Mouse (Mus musculus) forebrain, embryonic 12.5 days (tissue): Measurements from ENCODE around the gene Fkbp1b. TPM values are rescaled to one million over a fixed set of nuclear protein-coding genes. Genes with fewer than 3 reads are reported as not detected.
"Not testable (repeated sequence)": the region's sequence is repeated elsewhere in the genome, so short reads cannot be mapped to it uniquely, and the experiment has no call there.

Source experiments
- ATAC-seq: fragments of 200-750 bp; cut with Nextera tagmentation; 2 replicates; pipeline ENCODE4 v1.8.0; 2017; ENCODE audit warnings: moderate TSS enrichment; ENCODE audit not compliant: low FRiP score
- H3K27ac ChIP-seq: fragments of 300-500 bp; sonication (generic); 2 replicates; pipeline ENCODE4 v1.5.1; 2016; ENCODE audit warnings: mild to moderate bottlenecking
- H3K27me3 ChIP-seq: fragments of 300-500 bp; sonication (generic); 2 replicates; pipeline ENCODE4 v1.6.1; 2016; ENCODE audit warnings: mild to moderate bottlenecking
- H3K36me3 ChIP-seq: fragments of 300-500 bp; sonication (generic); replicated peaks from 2 replicates; pipeline ENCODE4 v1.6.1; 2016; ENCODE audit warnings: mild to moderate bottlenecking
- H3K4me1 ChIP-seq: fragments of 300-500 bp; sonication (generic); 2 replicates; pipeline ENCODE4 v1.6.1; 2016
- H3K4me2 ChIP-seq: fragments of 300-500 bp; sonication (generic); 2 replicates; pipeline ENCODE4 v1.6.1; 2016; ENCODE audit warnings: mild to moderate bottlenecking, moderate library complexity
- H3K4me3 ChIP-seq: fragments of 300-500 bp; sonication (generic); replicated peaks from 2 replicates; pipeline ENCODE4 v1.5.1; 2016; ENCODE audit warnings: mild to moderate bottlenecking
- H3K9ac ChIP-seq: fragments of 300-500 bp; sonication (generic); 2 replicates; pipeline ENCODE4 v1.6.1; 2016; ENCODE audit warnings: mild to moderate bottlenecking
- H3K9me3 ChIP-seq: fragments of 300-500 bp; sonication (generic); 2 replicates; pipeline ENCODE4 v1.6.1; 2016
- WGBS: fragments of 180-500 bp; shearing (Covaris S2); methylation state at CpG from one replicate; pipeline ENCODE4 v1.1.7; 2016; 5-methylcytosine and 5-hydroxymethylcytosine counted together
- polyA plus RNA-seq: library from polyadenylated mRNA; unstranded; fragments of >200 nt; fragmentation: Nextera tagmentation; extraction: Ambion mirVana; gene quantifications from 2 replicates; pipeline ENCODE4 v1.2.1, GENCODE M21; 2016

Gene Fkbp1b
- polyA plus RNA-seq, 1 experiment from 2014 or later: 6.6 TPM

GRCm38 (mm10) chr12:4842456-4842855, 1.1 kb upstream of the Fkbp1b start:
- no peak overlapping the region for H3K4me3 ChIP-seq
- WGBS: 86% methylated on average over 8 of the region's 8 CpGs
- peaks cover 32% of the 10 kb centered on the region for H3K27me3 ChIP-seq

DNA sequence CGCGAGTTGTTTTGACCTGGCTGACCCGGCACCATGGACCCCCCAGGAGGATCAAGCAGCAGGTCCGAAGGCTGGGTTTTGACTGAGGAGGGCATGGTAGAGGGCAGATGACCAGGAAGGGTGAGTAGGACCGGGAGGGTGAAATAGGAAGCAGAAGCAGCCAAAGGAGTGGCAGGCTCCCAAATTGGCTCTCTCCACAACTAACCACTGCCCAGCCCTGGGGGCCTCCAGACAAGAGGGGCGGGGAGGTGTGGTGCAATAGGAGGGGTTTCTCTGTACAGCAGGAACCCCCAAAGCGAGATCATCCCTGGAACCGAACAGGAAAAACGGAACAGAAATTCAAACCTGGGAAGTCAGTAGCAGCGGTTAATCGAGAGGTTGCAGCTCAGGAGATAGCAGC, 650 bp downstream of the Fkbp1b start:
- Histone ChIP-seq H3K27ac (no peak overlapping the region), H3K36me3 (no peaks in the 10 kb centered on the region), H3K9me3 (no peaks in the 10 kb centered on the region), H3K9ac (peak overlapping the region; percentile 68), H3K4me3 (peak overlapping the region; percentile 76), H3K4me1 (peaks cover 26% of the 10 kb centered on the region), H3K4me2 (peak overlapping the region; percentile 94), H3K27me3 (peaks cover 32% of the 10 kb centered on the region)
- 1% methylated on average over 11 of the region's 11 CpGs for WGBS
- ATAC-seq: no peak

More at GRCm38 (mm10) chr12:4842456-4842855, 1.1 kb upstream of the Fkbp1b start:
- Histone ChIP-seq H3K27ac (no peak overlapping the region), H3K9me3 (no peaks in the 10 kb centered on the region), H3K36me3 (no peaks in the 10 kb centered on the region), H3K9ac (no peak overlapping the region), H3K4me2 (no peak overlapping the region), H3K4me1 (peaks cover 26% of the 10 kb centered on the region)
- ATAC-seq: 0 out of 2 replicates have a peak, but pooled peaks have one; percentile 7

DNA sequence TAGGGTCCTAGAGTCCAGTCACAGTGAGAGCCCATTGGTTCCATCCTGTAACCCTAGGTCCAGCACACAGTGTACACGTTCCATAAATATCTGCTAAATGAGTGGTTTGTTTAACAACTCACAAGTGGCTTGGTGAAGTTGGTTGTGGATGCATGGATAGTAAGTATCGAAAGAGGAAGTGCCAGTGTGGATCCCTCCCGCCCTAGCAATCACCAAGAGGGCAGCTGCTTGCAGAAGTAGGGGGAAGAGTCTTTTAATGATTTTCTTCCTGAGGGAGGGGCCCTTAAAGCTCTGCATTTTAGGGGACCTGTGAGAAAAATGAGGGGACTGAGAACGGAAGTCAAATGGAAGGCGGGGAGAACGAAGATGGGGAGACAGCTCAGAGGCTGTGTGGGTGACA, 1.4 kb downstream of the Fkbp1b start:
- peaks cover 26% of the 10 kb centered on the region for H3K4me1 ChIP-seq

GRCm38 (mm10) chr12:4836959-4837358, 4.4 kb downstream of the Fkbp1b start:
- Histone ChIP-seq H3K36me3 (no peaks in the 10 kb centered on the region), H3K4me1 (peaks cover 14% of the 10 kb centered on the region), H3K27me3 (peaks cover 25% of the 10 kb centered on the region), H3K27ac (no peak overlapping the region), H3K9ac (no peak overlapping the region), H3K4me3 (no peak overlapping the region), H3K4me2 (no peak overlapping the region), H3K9me3 (no peaks in the 10 kb centered on the region)
- WGBS: 65% methylated on average over 4 of the region's 4 CpGs
- ATAC-seq: no peak

More for the DNA sequence above, 1.4 kb downstream of the Fkbp1b start:
- H3K9ac ChIP-seq: no peak overlapping the region
- H3K4me2 ChIP-seq: no peak overlapping the region
- H3K27me3 ChIP-seq: peaks cover 32% of the 10 kb centered on the region
- 56% methylated on average over 6 of the region's 6 CpGs for WGBS
- no peak overlapping the region for H3K4me3 ChIP-seq
- H3K9me3 ChIP-seq: no peaks in the 10 kb centered on the region
- no peak overlapping the region for H3K27ac ChIP-seq
- no peak for ATAC-seq
- H3K36me3 ChIP-seq: no peaks in the 10 kb centered on the region

DNA sequence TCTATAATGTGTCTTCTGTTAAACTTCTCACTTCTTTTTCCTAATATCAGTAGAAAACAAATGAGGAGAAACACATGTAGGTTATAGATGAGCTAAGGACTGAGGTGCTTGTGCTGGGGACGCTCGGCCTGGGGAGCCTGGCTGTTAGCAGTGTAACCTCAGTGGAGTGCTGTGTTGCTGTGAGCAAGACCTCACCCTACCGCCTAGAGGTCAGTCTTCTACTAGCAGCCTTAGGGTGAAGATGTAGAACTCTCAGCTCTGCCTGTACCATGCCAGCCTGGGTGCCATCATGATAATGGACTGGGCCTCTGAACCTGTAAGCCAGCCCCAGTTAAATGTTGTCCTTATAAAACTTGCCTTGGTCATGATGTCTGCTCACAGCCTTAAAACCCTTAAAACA, 14.1 kb downstream of the Fkbp1b start:
- H3K36me3 ChIP-seq: peaks cover 68% of the 10 kb centered on the region
- no peak overlapping the region for H3K4me2 ChIP-seq
- H3K9ac ChIP-seq: no peak overlapping the region
- H3K27ac ChIP-seq: no peak overlapping the region
- no peaks in the 10 kb centered on the region for H3K9me3 ChIP-seq
- no peaks in the 10 kb centered on the region for H3K27me3 ChIP-seq
- no peak overlapping the region for H3K4me3 ChIP-seq
- no peaks in the 10 kb centered on the region for H3K4me1 ChIP-seq
- WGBS: 76% methylated on average over 3 of the region's 3 CpGs
- ATAC-seq: no peak

GRCm38 (mm10) chr12:4817361-4818101, 23.9 kb downstream of the Fkbp1b start, which contains the start of gene Sf3b6:
TSS of gene Sf3b6 (plus strand) at chr12:4817544.
- Histone ChIP-seq H3K4me3 (peak within 1 kb of the TSS; percentile 64), H3K4me1 (peaks cover 22% of the 10 kb centered on the region), H3K27me3 (no peaks in the 10 kb centered on the region), H3K36me3 (peaks cover 18% of the 10 kb centered on the region), H3K4me2 (peak within 1 kb of the TSS; percentile 79), H3K27ac (peak within 1 kb of the TSS; percentile 83), H3K9me3 (no peaks in the 10 kb centered on the region), H3K9ac (peak within 1 kb of the TSS; percentile 71)
- peak; percentile 99 for ATAC-seq
- under 1% methylated on average over 49 of the region's 49 CpGs for WGBS

- peak; percentile 83; the same call in 1 of the 2 replicates for ATAC-seq
- WGBS: 10% methylated on average over 24 of the region's 24 CpGs
These were observed 24.6 kb downstream of the Fkbp1b start for GRCm38 (mm10) chr12:4816680-4817360.

GRCm38 (mm10) chr12:4813636-4814035, 27.8 kb downstream of the Fkbp1b start:
- peaks cover 17% of the 10 kb centered on the region for H3K4me1 ChIP-seq
- ATAC-seq: no peak
- no peak overlapping the region for H3K27ac ChIP-seq
- 92% methylated on average over 4 of the region's 4 CpGs for WGBS
- no peak overlapping the region for H3K4me2 ChIP-seq
- no peak overlapping the region for H3K9ac ChIP-seq
- no peaks in the 10 kb centered on the region for H3K36me3 ChIP-seq
- H3K9me3 ChIP-seq: no peaks in the 10 kb centered on the region
- no peak overlapping the region for H3K4me3 ChIP-seq
- H3K27me3 ChIP-seq: no peaks in the 10 kb centered on the region

More at GRCm38 (mm10) chr12:4816680-4817360, 24.6 kb downstream of the Fkbp1b start:
- Histone ChIP-seq H3K9me3 (no peaks in the 10 kb centered on the region), H3K9ac (peak overlapping the region; percentile 70), H3K4me1 (peaks cover 22% of the 10 kb centered on the region), H3K27me3 (no peaks in the 10 kb centered on the region), H3K27ac (peak overlapping the region; percentile 83), H3K4me3 (peak overlapping the region; percentile 64), H3K4me2 (peak overlapping the region; percentile 75), H3K36me3 (peaks cover 13% of the 10 kb centered on the region)

GRCm38 (mm10) chr12:4811705-4812104, 29.7 kb downstream of the Fkbp1b start:
- Histone ChIP-seq H3K4me1 (peaks cover 5% of the 10 kb centered on the region), H3K4me2 (no peak overlapping the region), H3K27ac (no peak overlapping the region), H3K9ac (no peak overlapping the region), H3K9me3 (no peaks in the 10 kb centered on the region), H3K36me3 (no peaks in the 10 kb centered on the region), H3K4me3 (no peak overlapping the region), H3K27me3 (no peaks in the 10 kb centered on the region)
- 77% methylated on average over 3 of the region's 3 CpGs for WGBS
- no peak for ATAC-seq

DNA sequence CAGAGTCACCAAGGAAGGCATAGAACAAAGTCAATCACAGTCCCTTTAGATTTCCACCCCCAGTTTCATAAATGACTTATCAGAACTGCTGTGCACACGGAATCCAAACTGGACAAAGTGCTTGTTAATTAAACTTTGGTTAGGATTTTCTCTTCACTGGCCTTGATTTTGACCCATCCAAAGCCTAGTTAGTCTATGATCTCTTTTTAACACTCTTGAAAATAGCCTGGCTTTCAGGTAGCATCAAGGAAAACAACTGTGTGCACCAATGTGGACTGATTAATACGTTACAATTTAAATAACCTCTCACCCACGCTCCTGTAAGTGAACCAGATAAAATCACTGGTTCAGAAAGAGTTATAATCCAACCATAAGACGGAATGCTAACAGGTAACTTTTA, 30.4 kb downstream of the Fkbp1b start:
- Histone ChIP-seq H3K9me3 (no peaks in the 10 kb centered on the region), H3K9ac (no peak overlapping the region), H3K4me1 (no peaks in the 10 kb centered on the region), H3K27me3 (no peaks in the 10 kb centered on the region), H3K4me2 (no peak overlapping the region), H3K27ac (no peak overlapping the region), H3K36me3 (no peaks in the 10 kb centered on the region), H3K4me3 (no peak overlapping the region)
- no peak for ATAC-seq
- 86% methylated on average over 4 of the region's 4 CpGs for WGBS

GRCm38 (mm10) chr12:4797471-4797870, 43.9 kb downstream of the Fkbp1b start:
- not testable (repeated sequence) for ATAC-seq, H3K27ac ChIP-seq, H3K27me3 ChIP-seq, H3K4me3 ChIP-seq, H3K9me3 ChIP-seq, H3K4me2 ChIP-seq, H3K4me1 ChIP-seq, H3K36me3 ChIP-seq, H3K9ac ChIP-seq
- WGBS: 78% methylated on average over 6 of the region's 6 CpGs

GRCm38 (mm10) chr12:4793718-4794117, 47.7 kb downstream of the Fkbp1b start:
- H3K9me3 ChIP-seq: no peaks in the 10 kb centered on the region
- ATAC-seq: no peak
- no peak overlapping the region for H3K4me3 ChIP-seq
- H3K27ac ChIP-seq: no peak overlapping the region
- no peak overlapping the region for H3K4me2 ChIP-seq
- 79% methylated on average over 1 of the region's 1 CpGs for WGBS
- no peak overlapping the region for H3K9ac ChIP-seq
- no peaks in the 10 kb centered on the region for H3K36me3 ChIP-seq
- no peaks in the 10 kb centered on the region for H3K27me3 ChIP-seq
- H3K4me1 ChIP-seq: no peaks in the 10 kb centered on the region
